Mouse (Mus musculus) Patski (cell line): ENCODE data around the gene Clca4b. TPM values are rescaled to one million over a fixed set of nuclear protein-coding genes. Genes with fewer than 3 reads are reported as not detected.
"Not testable (repeated sequence)": the region's sequence is repeated elsewhere in the genome, so short reads cannot be mapped to it uniquely, and the experiment has no call there.

Experiments
- ATAC-seq: fragments of 100-300 bp; one replicate; pipeline ENCODE4 v1.8.0; 2021
- CTCF ChIA-PET: fragments of 350-600 bp; sonication (Branson Sonifier 250); formaldehyde crosslinking; loops from one replicate; lab custom pipeline; 2022; ENCODE audit warnings: inconsistent platforms; lab: Charles Lee
- POLR2A ChIA-PET: fragments of 350-600 bp; sonication (Branson Sonifier 250); formaldehyde crosslinking; loops from one replicate; lab custom pipeline; 2022; ENCODE audit warnings: antibody characterized with exemption, inconsistent platforms; lab: Charles Lee
- DNase-seq: peaks from one replicate; pipeline ENCODE4 v3.0.0-alpha.2; 2011; ENCODE audit warnings: low read depth, low spot score
- H3K27me3 ChIP-seq: fragments of 371-371 bp; one replicate; pipeline ENCODE4 v1.5.1; 2021
- CTCF ChIP-seq: fragments of 100-300 bp; IDR thresholded peaks from one replicate; pipeline ENCODE4 v1.5.1; 2021
- in situ Hi-C: fragments of 300-500 bp; cut with MboI; formaldehyde crosslinking; loops from 3 replicates; pipeline ENCODE4 v1.11.1; 2018; ENCODE audit warnings: low pct_unique_long_range_greater_than_20kb, mixed read lengths
- polyA plus RNA-seq: library from polyadenylated mRNA; unstranded; gene quantifications from one replicate; pipeline ENCODE4 v1.2.3, GENCODE M21; 2021

The Clca4b gene
- 0.13 TPM for polyA plus RNA-seq

GRCm38 (mm10) chr3:144932335-144932734 lies at the start of gene Clca4b:
Clca4b (minus strand) TSS chr3:144932529.
- CTCF ChIA-PET, result no interaction called here
- in situ Hi-C loops, result no loop called here
- no peak for TF ChIP-seq CTCF
- DNase-seq, result no peak
- POLR2A ChIA-PET, result no interaction called here
- no peaks in the 10 kb centered on the region for H3K27me3 ChIP-seq
- ATAC-seq, result no peak

- ATAC-seq, result peak; percentile 44
- in situ Hi-C loops, result no loop called here
- ChIA-PET POLR2A (no interaction called here), CTCF (no interaction called here)
- H3K27me3 ChIP-seq, result no peaks in the 10 kb centered on the region
- TF ChIP-seq CTCF, result no peak
- DNase-seq, result no peak
These were observed 48.2 kb upstream of the Clca4b start for GRCm38 (mm10) chr3:144980551-144980950.

- H3K27me3 ChIP-seq, result no peaks in the 10 kb centered on the region
- TF ChIP-seq CTCF, result no peak
- ATAC-seq (no peak), DNase-seq (no peak)
- POLR2A ChIA-PET, result no interaction called here
- in situ Hi-C loops, result no loop called here
- CTCF ChIA-PET, result interaction anchor here (0.7 kb wide), 1 partner anchor 12 kb away, joined by 3 read pairs; no protein-coding TSS in a partner anchor
These were observed 45.3 kb upstream of the Clca4b start for GRCm38 (mm10) chr3:144977631-144978030.

- DNase-seq, result no peak
- ATAC-seq, result peak; percentile 65
- in situ Hi-C loops, result no loop called here
- TF ChIP-seq CTCF, result no peak
- CTCF ChIA-PET, result interaction anchor here (0.8 kb wide), 1 partner anchor 20 kb away, joined by 3 read pairs; no protein-coding TSS in a partner anchor
- no peaks in the 10 kb centered on the region for H3K27me3 ChIP-seq
- POLR2A ChIA-PET, result no interaction called here
These were observed 43.8 kb upstream of the Clca4b start for GRCm38 (mm10) chr3:144976091-144976490.

GRCm38 (mm10) chr3:144974945-144975344 lies 42.6 kb upstream of the Clca4b start, which contains the start of gene Clca4a:
Clca4a (minus strand) TSS chr3:144975045.
- TF ChIP-seq CTCF, result no peak
- ATAC-seq (no peak), DNase-seq (no peak)
- in situ Hi-C loops, result no loop called here
- no peaks in the 10 kb centered on the region for H3K27me3 ChIP-seq
- ChIA-PET POLR2A (no interaction called here), CTCF (interaction anchor here (1.5 kb wide), 1 partner anchor 150 kb away, joined by 4 read pairs; no protein-coding TSS in a partner anchor)

- DNase-seq (no peak), ATAC-seq (peak; percentile 91)
- in situ Hi-C loops, result no loop called here
- CTCF ChIA-PET, result interaction anchor here (0.9 to 1.9 kb wide), 4 partner anchors 18 to 80 kb away, joined by 3 to 5 read pairs (median 4); no protein-coding TSS in a partner anchor
- H3K27me3 ChIP-seq, result no peaks in the 10 kb centered on the region
- POLR2A ChIA-PET, result no interaction called here
- no peak for TF ChIP-seq CTCF
These were observed 39.4 kb upstream of the Clca4b start for GRCm38 (mm10) chr3:144971553-144972270.

GRCm38 (mm10) chr3:144969755-144970154 lies 37.4 kb upstream of the Clca4b start:
- no peak for ATAC-seq
- CTCF ChIA-PET, result no interaction called here

GRCm38 (mm10) chr3:144966074-144966473 lies 33.7 kb upstream of the Clca4b start:
- ATAC-seq (no peak), DNase-seq (no peak)
- no peak for TF ChIP-seq CTCF
- in situ Hi-C loops, result no loop called here
- ChIA-PET POLR2A (interaction anchor here (0.6 kb wide), 1 partner anchor 897 kb away, joined by 3 read pairs; no protein-coding TSS in a partner anchor), CTCF (no interaction called here)
- H3K27me3 ChIP-seq, result no peaks in the 10 kb centered on the region

More at GRCm38 (mm10) chr3:144969755-144970154, 37.4 kb upstream of the Clca4b start:
- TF ChIP-seq CTCF, result no peak
- no peak for DNase-seq
- no peaks in the 10 kb centered on the region for H3K27me3 ChIP-seq
- POLR2A ChIA-PET, result no interaction called here
- in situ Hi-C loops, result no loop called here

GRCm38 (mm10) chr3:144950829-144951228 lies 18.5 kb upstream of the Clca4b start:
- no peak for DNase-seq
- no peak for TF ChIP-seq CTCF
- POLR2A ChIA-PET, result no interaction called here
- ATAC-seq, result no peak
- in situ Hi-C loops, result loop anchor here (5.0 kb wide), 1 partner anchor 89 kb away; no protein-coding TSS in a partner anchor
- H3K27me3 ChIP-seq, result no peaks in the 10 kb centered on the region
- CTCF ChIA-PET, result no interaction called here

GRCm38 (mm10) chr3:144947376-144947775 lies 15.0 kb upstream of the Clca4b start:
- ATAC-seq, POLR2A ChIA-PET: not testable (repeated sequence)

GRCm38 (mm10) chr3:144933625-144934024 lies 1.3 kb upstream of the Clca4b start:
- in situ Hi-C loops, H3K27me3 ChIP-seq, ATAC-seq, POLR2A ChIA-PET, DNase-seq, CTCF ChIA-PET: not testable (repeated sequence)

More at GRCm38 (mm10) chr3:144947376-144947775, 15.0 kb upstream of the Clca4b start:
- H3K27me3 ChIP-seq, DNase-seq, in situ Hi-C loops: not testable (repeated sequence)
- CTCF ChIA-PET, result interaction anchor here (1.6 kb wide), 1 partner anchor 184 kb away, joined by 3 read pairs; no protein-coding TSS in a partner anchor
